Mouse (Mus musculus): ENCODE data around the gene Etv6.

Etv6 gene

GRCm38 (mm10) chr6:134075031-134075430, 39.5 kb downstream of the Etv6 start:
- CTCF ChIA-PET, result no interaction called here

- CTCF ChIA-PET, result no interaction called here
These were observed 42.5 kb downstream of the Etv6 start for GRCm38 (mm10) chr6:134078016-134078415.

GRCm38 (mm10) chr6:134079112-134079511, 43.6 kb downstream of the Etv6 start:
- CTCF ChIA-PET, result no interaction called here

GRCm38 (mm10) chr6:134079563-134079962, 44.1 kb downstream of the Etv6 start:
- CTCF ChIA-PET, result no interaction called here

GRCm38 (mm10) chr6:134080946-134081345, 45.4 kb downstream of the Etv6 start:
- CTCF ChIA-PET, result interaction anchor here (0.8 kb wide), 1 partner anchor 9 kb away, joined by 3 read pairs; no protein-coding TSS in a partner anchor

- CTCF ChIA-PET, result no interaction called here
These were observed 46.9 kb downstream of the Etv6 start for GRCm38 (mm10) chr6:134082229-134082920.

- CTCF ChIA-PET, result no interaction called here
These were observed 47.9 kb downstream of the Etv6 start for GRCm38 (mm10) chr6:134083428-134083827.

- CTCF ChIA-PET, result no interaction called here
These were observed 50.9 kb downstream of the Etv6 start for GRCm38 (mm10) chr6:134086351-134086750.

- CTCF ChIA-PET, result no interaction called here
These were observed 52.2 kb downstream of the Etv6 start for GRCm38 (mm10) chr6:134087709-134088108.

- CTCF ChIA-PET, result interaction anchor here (0.6 kb wide), 1 partner anchor 9 kb away, joined by 3 read pairs; no protein-coding TSS in a partner anchor
These were observed 54.3 kb downstream of the Etv6 start for GRCm38 (mm10) chr6:134089671-134090377.

- CTCF ChIA-PET, result interaction anchor here (0.6 kb wide), 1 partner anchor 9 kb away, joined by 3 read pairs; no protein-coding TSS in a partner anchor
These were observed 54.8 kb downstream of the Etv6 start for GRCm38 (mm10) chr6:134090378-134090692.

GRCm38 (mm10) chr6:134090875-134091274, 55.4 kb downstream of the Etv6 start:
- CTCF ChIA-PET, result no interaction called here

GRCm38 (mm10) chr6:134091398-134091801, 55.9 kb downstream of the Etv6 start:
- CTCF ChIA-PET, result no interaction called here

GRCm38 (mm10) chr6:134094066-134094465, 58.6 kb downstream of the Etv6 start:
- CTCF ChIA-PET, result interaction anchor here (0.7 kb wide), 1 partner anchor 25 kb away, joined by 5 read pairs; no protein-coding TSS in a partner anchor

GRCm38 (mm10) chr6:134094620-134095019, 59.1 kb downstream of the Etv6 start:
- CTCF ChIA-PET, result interaction anchor here (0.7 kb wide), 1 partner anchor 24 kb away, joined by 5 read pairs; no protein-coding TSS in a partner anchor

- CTCF ChIA-PET, result no interaction called here
These were observed 60.1 kb downstream of the Etv6 start for GRCm38 (mm10) chr6:134095582-134095981.

GRCm38 (mm10) chr6:134099976-134100743, 64.7 kb downstream of the Etv6 start:
- CTCF ChIA-PET, result no interaction called here

- CTCF ChIA-PET, result interaction anchor here (0.6 kb wide), 1 partner anchor 118 kb away, joined by 5 read pairs; no protein-coding TSS in a partner anchor
These were observed 66.9 kb downstream of the Etv6 start for GRCm38 (mm10) chr6:134102396-134102795.

- CTCF ChIA-PET, result no interaction called here
These were observed 68.0 kb downstream of the Etv6 start for GRCm38 (mm10) chr6:134103519-134103918.

GRCm38 (mm10) chr6:134105514-134106201, 70.2 kb downstream of the Etv6 start:
- CTCF ChIA-PET, result no interaction called here

GRCm38 (mm10) chr6:134107696-134108095, 72.2 kb downstream of the Etv6 start:
- CTCF ChIA-PET, result no interaction called here

- CTCF ChIA-PET, result no interaction called here
These were observed 74.2 kb downstream of the Etv6 start for GRCm38 (mm10) chr6:134109675-134110074.
